In the genomic region with DNA sequence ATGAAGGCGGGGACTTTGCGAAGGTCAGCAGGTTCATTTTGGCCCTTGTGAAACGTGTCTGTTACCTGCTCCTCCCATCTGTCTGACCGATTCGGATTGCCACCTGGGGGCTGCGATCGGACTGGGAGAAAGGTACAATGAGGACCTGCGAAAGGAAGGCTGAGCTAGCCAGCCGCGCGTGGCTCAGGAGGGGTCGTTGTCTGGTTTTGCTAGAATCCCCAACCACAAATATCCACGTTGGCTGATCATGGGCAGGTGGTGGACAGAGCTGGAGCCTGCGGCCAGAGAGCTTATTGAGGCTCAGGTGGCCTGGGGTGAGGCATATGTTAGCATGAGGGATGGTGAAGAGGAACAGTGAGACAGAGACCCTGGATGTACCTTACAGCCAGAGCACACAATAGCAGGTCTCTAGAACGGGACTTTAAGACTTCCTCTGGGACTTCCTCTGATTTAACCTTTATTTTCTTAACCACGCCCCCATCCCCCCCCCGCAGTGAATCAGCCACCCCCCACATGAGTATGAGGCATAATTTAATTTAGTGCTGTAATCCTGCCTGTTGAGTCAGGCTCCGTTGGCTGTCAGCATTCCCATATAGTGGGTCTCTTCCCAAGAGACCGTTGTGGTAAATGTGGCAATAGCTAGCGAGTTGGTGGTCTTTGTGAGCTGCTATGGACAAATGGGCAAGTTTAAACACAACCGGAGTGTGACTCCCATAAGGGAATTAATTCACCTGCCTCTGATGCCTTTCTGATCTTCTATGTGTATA, we compare ENCODE assay signal across 8 mouse cellular contexts. TPM values are rescaled to one million over a fixed set of nuclear protein-coding genes. Genes with fewer than 3 reads are reported as not detected.
DNase-seq lines count a peak whose midpoint lies in the region; ATAC-seq lines count a peak whose summit lies in the region.

No protein-coding gene starts in this region.

- peak; percentile 31; the same call in 1 of the 2 replicates for ATAC-seq in heart, embryonic 15.5 days (replicated peaks; ENCODE audit: insufficient number of reproducible peaks, insufficient read depth, low FRiP score, low read depth)
- no peak for ATAC-seq in embryonic facial prominence, embryonic 15.5 days (ENCODE audit: insufficient number of reproducible peaks, low FRiP score, low TSS enrichment, low read depth)
- ATAC-seq in limb, embryonic 13.5 days (ENCODE audit: low FRiP score, low read depth), result no peak
- ATAC-seq in stomach, embryonic 14.5 days (ENCODE audit: insufficient number of reproducible peaks, insufficient read depth, low FRiP score, low read depth), result no peak

- H3K9ac ChIP-seq in heart, embryonic 15.5 days, result peak overlapping the region; percentile 88
- H3K9ac ChIP-seq in embryonic facial prominence, embryonic 15.5 days, result peak overlapping the region; percentile 41
- H3K9ac ChIP-seq in limb, embryonic 13.5 days, result peak overlapping the region; percentile 87
- peak overlapping the region; percentile 71 for H3K9ac ChIP-seq in stomach, embryonic 14.5 days (replicated peaks; ENCODE audit: low read depth, low read length)

- peak overlapping the region; percentile 77 for H3K4me3 ChIP-seq in heart, embryonic 15.5 days
- H3K4me3 ChIP-seq in embryonic facial prominence, embryonic 15.5 days (replicated peaks), result peak overlapping the region; percentile 60
- H3K4me3 ChIP-seq in limb, embryonic 13.5 days, result peak overlapping the region; percentile 89
- H3K4me3 ChIP-seq in stomach, embryonic 14.5 days (ENCODE audit: low read depth, low read length), result peak overlapping the region; percentile 90

- H3K4me2 ChIP-seq in heart, embryonic 15.5 days, result peak overlapping the region; percentile 96
- peak overlapping the region; percentile 84 for H3K4me2 ChIP-seq in embryonic facial prominence, embryonic 15.5 days (replicated peaks)
- H3K4me2 ChIP-seq in limb, embryonic 13.5 days (replicated peaks), result peak overlapping the region; percentile 96
- peak overlapping the region; percentile 91 for H3K4me2 ChIP-seq in stomach, embryonic 14.5 days (replicated peaks; ENCODE audit: low read depth, low read length)

- no peaks in the 10 kb centered on the region for H3K9me3 ChIP-seq in heart, embryonic 15.5 days (replicated peaks)
- no peaks in the 10 kb centered on the region for H3K9me3 ChIP-seq in embryonic facial prominence, embryonic 15.5 days (replicated peaks)
- H3K9me3 ChIP-seq in limb, embryonic 13.5 days, result no peaks in the 10 kb centered on the region
- H3K9me3 ChIP-seq in stomach, embryonic 14.5 days (ENCODE audit: control insufficient read depth, low read depth, low read length), result no peaks in the 10 kb centered on the region

- WGBS in heart, embryonic 15.5 days, result 8% methylated on average over 21 of the region's 21 CpGs
- WGBS in embryonic facial prominence, embryonic 15.5 days, result 6% methylated on average over 21 of the region's 21 CpGs
- 9% methylated on average over 21 of the region's 21 CpGs for WGBS in limb, embryonic 13.5 days
- 8% methylated on average over 21 of the region's 21 CpGs for WGBS in stomach, embryonic 14.5 days

- H3K27ac ChIP-seq in heart, embryonic 15.5 days, result peak overlapping the region; percentile 89
- H3K27ac ChIP-seq in embryonic facial prominence, embryonic 15.5 days (replicated peaks), result no peak overlapping the region
- H3K27ac ChIP-seq in limb, embryonic 13.5 days, result no peak overlapping the region
- H3K27ac ChIP-seq in stomach, embryonic 14.5 days (ENCODE audit: low read length), result no peak overlapping the region

- DNase-seq in heart, adult 9 months (ENCODE audit: low spot score in 2 of 2), result no peak
- peak; percentile 4 for DNase-seq in adrenal gland, adult 8-10 months
- no peak for DNase-seq in layer of hippocampus, adult 9-11 months
- DNase-seq in frontal cortex, postnatal 36 days (ENCODE audit: low spot score in 2 of 2), result no peak

- no peaks in the 10 kb centered on the region for H3K36me3 ChIP-seq in heart, embryonic 15.5 days
- no peaks in the 10 kb centered on the region for H3K36me3 ChIP-seq in embryonic facial prominence, embryonic 15.5 days
- H3K36me3 ChIP-seq in limb, embryonic 13.5 days, result no peaks in the 10 kb centered on the region
- no peaks in the 10 kb centered on the region for H3K36me3 ChIP-seq in stomach, embryonic 14.5 days (ENCODE audit: control insufficient read depth, insufficient read depth, low read length)

- H3K4me1 ChIP-seq in heart, embryonic 15.5 days (replicated peaks), result peaks cover 37% of the 10 kb centered on the region
- H3K4me1 ChIP-seq in embryonic facial prominence, embryonic 15.5 days, result peaks cover 27% of the 10 kb centered on the region
- peaks cover 11% of the 10 kb centered on the region for H3K4me1 ChIP-seq in limb, embryonic 13.5 days
- H3K4me1 ChIP-seq in stomach, embryonic 14.5 days (ENCODE audit: control insufficient read depth, insufficient read depth, low read length), result peaks cover 12% of the 10 kb centered on the region; the same call in 1 of the 2 replicates

- no peaks in the 10 kb centered on the region for H3K27me3 ChIP-seq in heart, embryonic 15.5 days
- no peaks in the 10 kb centered on the region for H3K27me3 ChIP-seq in embryonic facial prominence, embryonic 15.5 days
- H3K27me3 ChIP-seq in limb, embryonic 13.5 days, result no peaks in the 10 kb centered on the region
- H3K27me3 ChIP-seq in stomach, embryonic 14.5 days (ENCODE audit: control insufficient read depth, insufficient read depth, low read length), result no peaks in the 10 kb centered on the region

RNA-seq across cellular contexts. Expression of gene Zfp697, which starts 0.9 kb away (rescaled TPM):
- 7.7 and 9.9 TPM in 2 replicates for polyA plus RNA-seq in heart, embryonic 15.5 days (2015; fragmentation: Nextera tagmentation; extraction: Ambion mirVana)
- total RNA-seq in adrenal gland, adult 8-10 months (2022), result 1 to 10 TPM; 5.8 to 9.4 (median 7.5) TPM
- polyA plus RNA-seq in embryonic facial prominence, embryonic 15.5 days (2015; fragmentation: Nextera tagmentation; extraction: Ambion mirVana), result 5.6 and 6.0 TPM in 2 replicates
- 8.5 and 9.0 TPM in 2 replicates for polyA plus RNA-seq in limb, embryonic 13.5 days (2015; fragmentation: Nextera tagmentation; extraction: Ambion mirVana)
- polyA plus RNA-seq in stomach, embryonic 14.5 days (2014; fragmentation: Nextera tagmentation; extraction: Ambion mirVana), result 9.2 and 10.1 TPM in 2 replicates

RNA-seq across cellular contexts. Expression of gene Phgdh, which starts 43.4 kb away (rescaled TPM):
- 59.7 and 123 TPM in 2 replicates for polyA plus RNA-seq in heart, embryonic 15.5 days (2015; fragmentation: Nextera tagmentation; extraction: Ambion mirVana)
- total RNA-seq in adrenal gland, adult 8-10 months (2022), result 10 to 100 TPM in 3 of 4 experiments, 1 to 10 TPM in 1; 6.8 to 28.8 (median 12.0) TPM
- 191 and 194 TPM in 2 replicates for polyA plus RNA-seq in embryonic facial prominence, embryonic 15.5 days (2015; fragmentation: Nextera tagmentation; extraction: Ambion mirVana)
- 248 and 258 TPM in 2 replicates for polyA plus RNA-seq in limb, embryonic 13.5 days (2015; fragmentation: Nextera tagmentation; extraction: Ambion mirVana)
- 175 and 193 TPM in 2 replicates for polyA plus RNA-seq in stomach, embryonic 14.5 days (2014; fragmentation: Nextera tagmentation; extraction: Ambion mirVana)
